In genomic region chr9:28028788-28029393, GRCm38 (mm10) we compare ENCODE assay signal across 22 mouse cellular contexts.
DNase-seq lines count a peak whose midpoint lies in the region; ATAC-seq and TF ChIP-seq lines count a peak whose summit lies in the region.
"Had no signal": no experiment of that assay in that cellular context is flagged by ENCODE, and none has a peak within 500 bp of the region (broad histone marks: within the 10 kb centered on the region; RNA-seq: fewer than 3 reads in every experiment).

No protein-coding gene starts in this region.

- 30% methylated on average over 7 of the region's 7 CpGs for WGBS in embryonic facial prominence, embryonic 13.5 days
- 77% methylated on average over 7 of the region's 7 CpGs for WGBS in embryonic facial prominence, embryonic 10.5 days
- WGBS in midbrain, embryonic 13.5 days: 39% methylated on average over 7 of the region's 7 CpGs

- no peak for ATAC-seq in embryonic facial prominence, embryonic 13.5 days (ENCODE audit: insufficient number of reproducible peaks, insufficient read depth, low FRiP score, low TSS enrichment, low read depth)
- peak; percentile 62 for ATAC-seq in midbrain, embryonic 13.5 days
- ATAC-seq: CD4-positive, CD25-positive, alpha-beta regulatory T cell, adult 4 months; intestine, embryonic 15.5 days; lung, postnatal 0 days had no signal

- peak overlapping the region; percentile 16; the same call in 1 of the 2 replicates for H3K9ac ChIP-seq in embryonic facial prominence, embryonic 13.5 days
- H3K9ac ChIP-seq in midbrain, embryonic 13.5 days (replicated peaks): no peak overlapping the region
- H3K9ac ChIP-seq: heart, embryonic 12.5 days; hindbrain, embryonic 13.5 days; intestine, embryonic 15.5 days; neural tube, embryonic 13.5 days had no signal

- H3K27me3 ChIP-seq in embryonic facial prominence, embryonic 13.5 days: 0 out of 2 replicates have a peak, but pooled peaks cover 4% of the 10 kb centered on the region
- no peaks in the 10 kb centered on the region for H3K27me3 ChIP-seq in embryonic facial prominence, embryonic 10.5 days (replicated peaks; ENCODE audit: low read depth, poor library complexity, severe bottlenecking)
- no peaks in the 10 kb centered on the region for H3K27me3 ChIP-seq in midbrain, embryonic 13.5 days
- H3K27me3 ChIP-seq: heart, embryonic 12.5 days; hindbrain, embryonic 13.5 days; intestine, embryonic 15.5 days; neural tube, embryonic 13.5 days had no signal

- no peak overlapping the region for H3K4me2 ChIP-seq in embryonic facial prominence, embryonic 13.5 days
- H3K4me2 ChIP-seq in midbrain, embryonic 13.5 days (replicated peaks): no peak overlapping the region
- H3K4me2 ChIP-seq: heart, embryonic 12.5 days; hindbrain, embryonic 13.5 days; intestine, embryonic 15.5 days; neural tube, embryonic 13.5 days had no signal

- no peaks in the 10 kb centered on the region for H3K36me3 ChIP-seq in embryonic facial prominence, embryonic 13.5 days
- H3K36me3 ChIP-seq in embryonic facial prominence, embryonic 10.5 days (replicated peaks): no peaks in the 10 kb centered on the region
- no peaks in the 10 kb centered on the region for H3K36me3 ChIP-seq in midbrain, embryonic 13.5 days
- H3K36me3 ChIP-seq: G1E; heart, embryonic 12.5 days; hindbrain, embryonic 13.5 days; intestine, embryonic 15.5 days; neural tube, embryonic 13.5 days had no signal

- no peak overlapping the region for H3K27ac ChIP-seq in embryonic facial prominence, embryonic 13.5 days
- H3K27ac ChIP-seq in embryonic facial prominence, embryonic 10.5 days (replicated peaks): no peak overlapping the region
- peak overlapping the region; percentile 78 for H3K27ac ChIP-seq in layer of hippocampus, adult 2 months
- H3K27ac ChIP-seq in midbrain, embryonic 13.5 days: no peak overlapping the region
- H3K27ac ChIP-seq: gastrocnemius, adult 2 months; hindbrain, embryonic 13.5 days; intestine, embryonic 15.5 days; neural tube, embryonic 13.5 days had no signal

- DNase-seq in embryonic facial prominence, embryonic 10.5 days (ENCODE audit: low spot score): no peak
- DNase-seq in layer of hippocampus, adult 2 months (ENCODE audit: low spot score in 2 of 2): peak in 1 of 2 experiments; percentile 25
- no peak for DNase-seq in layer of hippocampus, adult 11-12 months (ENCODE audit: low spot score)
- peak; percentile 33 for DNase-seq in brain, adult 2 months (ENCODE audit: low read depth, low spot score)
- no peak for DNase-seq in gastrocnemius, adult 8-10 months (ENCODE audit: low spot score in 2 of 2)
- DNase-seq in urinary bladder, adult 2 months (ENCODE audit: low spot score): no peak
- DNase-seq: adrenal gland, postnatal 36 days; cerebellum, adult 8-10 months; gastrocnemius, adult 2 months; heart, postnatal 14 days; kidney, adult 9 months; kidney, postnatal 25 days; liver had no signal

- peaks cover 12% of the 10 kb centered on the region for H3K4me1 ChIP-seq in embryonic facial prominence, embryonic 13.5 days
- H3K4me1 ChIP-seq in embryonic facial prominence, embryonic 10.5 days: no peaks in the 10 kb centered on the region
- H3K4me1 ChIP-seq in midbrain, embryonic 13.5 days (replicated peaks): peaks cover 17% of the 10 kb centered on the region
- H3K4me1 ChIP-seq: intestine, embryonic 15.5 days had no signal

- H3K9me3 ChIP-seq in embryonic facial prominence, embryonic 13.5 days: no peaks in the 10 kb centered on the region
- no peaks in the 10 kb centered on the region for H3K9me3 ChIP-seq in embryonic facial prominence, embryonic 10.5 days
- no peaks in the 10 kb centered on the region for H3K9me3 ChIP-seq in midbrain, embryonic 13.5 days
- H3K9me3 ChIP-seq: G1E; heart, embryonic 12.5 days; hindbrain, embryonic 13.5 days; intestine, embryonic 15.5 days; neural tube, embryonic 13.5 days had no signal

- TF ChIP-seq CTCF in layer of hippocampus, adult 2 months (conservative IDR thresholded peaks at IDR 0.05): no peak

- H3K4me3 ChIP-seq in embryonic facial prominence, embryonic 13.5 days: no peak overlapping the region
- no peak overlapping the region for H3K4me3 ChIP-seq in embryonic facial prominence, embryonic 10.5 days
- H3K4me3 ChIP-seq in layer of hippocampus, adult 2 months: no peak overlapping the region
- no peak overlapping the region for H3K4me3 ChIP-seq in midbrain, embryonic 13.5 days (replicated peaks)
- H3K4me3 ChIP-seq: gastrocnemius, adult 2 months; heart, embryonic 12.5 days; hindbrain, embryonic 13.5 days; intestine, embryonic 15.5 days; neural tube, embryonic 13.5 days had no signal
